Mouse (Mus musculus): ENCODE measurements around the gene Rock2.

DNA sequence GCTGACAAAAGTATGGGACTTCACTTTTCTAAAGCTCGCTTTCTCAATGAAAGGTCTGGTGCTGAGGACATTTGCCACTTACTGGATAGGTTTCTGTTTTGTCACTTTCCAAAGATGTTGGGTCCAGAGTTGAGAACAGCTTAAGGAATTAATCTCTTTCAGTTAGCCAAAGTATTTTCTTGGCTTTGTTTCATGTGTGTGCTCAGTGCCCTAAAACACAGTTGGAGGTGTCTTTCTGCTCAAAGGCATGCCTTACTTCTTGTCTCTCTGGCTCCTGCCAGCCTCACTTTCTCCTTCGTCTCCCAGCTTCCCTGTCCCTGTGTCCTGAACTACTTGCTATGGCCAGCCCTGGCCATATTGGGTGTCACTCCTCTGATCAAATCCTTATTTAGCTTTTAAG, 96.7 kb downstream of the Rock2 start:
- TF ChIP-seq MAX (IDR thresholded peaks at IDR 0.05; ENCODE audit: low read depth) (no peak), MYOG (IDR thresholded peaks at IDR 0.05; ENCODE audit: control insufficient read depth in 1 of 3, insufficient read depth in 1 of 3, insufficient read length in 2 of 3, low read depth in 2 of 3) (no peak), E2F4 (IDR thresholded peaks at IDR 0.05; ENCODE audit: insufficient read depth) (no peak), MYOD1 (IDR thresholded peaks at IDR 0.05; ENCODE audit: control insufficient read depth in 1 of 3, insufficient read length in 2 of 3, low read depth in 2 of 3) (no peak), POLR2A (IDR thresholded peaks at IDR 0.05; ENCODE audit: insufficient read length, low read depth) (no peak), CEBPB (IDR thresholded peaks at IDR 0.05; ENCODE audit: insufficient read depth, poor library complexity, severe bottlenecking) (no peak), POLR2AphosphoS2 (IDR thresholded peaks at IDR 0.05; ENCODE audit: insufficient read length, low read depth) (no peak)
